Mouse (Mus musculus): ENCODE data around the gene Tex19.2. TPM values are rescaled to one million over a fixed set of nuclear protein-coding genes. Genes with fewer than 3 reads are reported as not detected.

Tex19.2 gene
- polyA plus RNA-seq (2021; fragmentation: Nextera tagmentation) = not detected in 2 replicates
- long read RNA-seq, experiment 1 = 0 reads
- long read RNA-seq, experiment 2 = 0 reads

DNA sequence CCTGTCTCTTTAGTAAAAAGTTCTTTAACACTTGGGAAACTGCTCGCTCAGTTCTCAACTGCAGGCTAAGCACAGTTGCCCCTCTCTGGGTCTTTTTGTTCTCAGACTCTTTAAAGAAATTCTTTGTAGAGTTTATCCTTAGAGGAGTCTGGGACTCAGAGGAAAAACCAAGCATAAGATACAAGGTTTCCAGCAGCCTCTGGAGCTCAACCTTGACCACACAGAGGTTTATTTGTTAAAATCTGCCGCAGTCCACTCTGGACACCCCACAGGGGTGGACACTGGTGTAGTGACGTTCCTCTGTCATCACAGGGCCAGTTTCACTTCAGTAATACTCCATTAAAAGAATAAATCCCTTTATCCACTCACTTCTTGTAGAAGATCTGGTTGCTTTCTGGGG is at the start of gene Tex19.2:
TSS of gene Tex19.2 (minus strand) at position 101 of the 400 bp plus-strand sequence.

GRCm38 (mm10) chr11:121159971-121160370 is 41.5 kb upstream of the Tex19.2 start, which contains the start of gene Uts2r:
Gene Uts2r (plus strand): TSS chr11:121160271.

GRCm38 (mm10) chr11:121145865-121146264 is 27.4 kb upstream of the Tex19.2 start, which contains the start of gene Tex19.1:
Gene Tex19.1 (plus strand): TSS chr11:121146143.

GRCm38 (mm10) chr11:121081120-121081519 is 37.4 kb downstream of the Tex19.2 start, which contains the start of gene Sectm1a:
Gene Sectm1a (minus strand): TSS chr11:121081220.

Other genes with a start within 250 kb of the Tex19.2 start
- gene Ccdc57, start 185.8 kb downstream of the Tex19.2 start, polyA plus RNA-seq (2021; fragmentation: Nextera tagmentation) = 1.3 and 1.4 TPM in 2 replicates
- 2.2 and 3.5 TPM in 2 replicates for gene Slc16a3, start 170.2 kb downstream of the Tex19.2 start, polyA plus RNA-seq (2021; fragmentation: Nextera tagmentation)
- 31.1 and 34.1 TPM in 2 replicates for gene Csnk1d, start 127.3 kb downstream of the Tex19.2 start, polyA plus RNA-seq (2021; fragmentation: Nextera tagmentation)
- gene Cd7, start 79.3 kb downstream of the Tex19.2 start, polyA plus RNA-seq (2021; fragmentation: Nextera tagmentation) = 1.8 and 3.6 TPM in 2 replicates
- not detected in 2 replicates for gene Sectm1b, start 55.1 kb downstream of the Tex19.2 start, polyA plus RNA-seq (2021; fragmentation: Nextera tagmentation)
- not detected in 2 replicates for gene Sectm1a, start 37.5 kb downstream of the Tex19.2 start, polyA plus RNA-seq (2021; fragmentation: Nextera tagmentation)
- gene Tex19.1, start 27.5 kb upstream of the Tex19.2 start, polyA plus RNA-seq (2021; fragmentation: Nextera tagmentation) = not detected in 2 replicates
- gene Uts2r, start 41.6 kb upstream of the Tex19.2 start, polyA plus RNA-seq (2021; fragmentation: Nextera tagmentation) = 0.20 and 0.34 TPM in 2 replicates
- 7.3 and 8.3 TPM in 2 replicates for gene Hexdc, start 85.8 kb upstream of the Tex19.2 start, polyA plus RNA-seq (2021; fragmentation: Nextera tagmentation)
- 20.1 and 20.6 TPM in 2 replicates for gene Ogfod3, start 86.0 kb upstream of the Tex19.2 start, polyA plus RNA-seq (2021; fragmentation: Nextera tagmentation)
- gene Cybc1, start 110.6 kb upstream of the Tex19.2 start, polyA plus RNA-seq (2021; fragmentation: Nextera tagmentation) = 12.1 and 16.7 TPM in 2 replicates
- gene Narf, start 118.6 kb upstream of the Tex19.2 start, polyA plus RNA-seq (2021; fragmentation: Nextera tagmentation) = 14.5 and 22.4 TPM in 2 replicates
- 5.5 and 10.0 TPM in 2 replicates for gene Foxk2, start 141.3 kb upstream of the Tex19.2 start, polyA plus RNA-seq (2021; fragmentation: Nextera tagmentation)
- 63.9 and 88.2 TPM in 2 replicates for gene Wdr45b, start 235.8 kb upstream of the Tex19.2 start, polyA plus RNA-seq (2021; fragmentation: Nextera tagmentation)